Mouse (Mus musculus) intestine, embryonic 16.5 days (tissue): ENCODE results near the gene Sfxn5. TPM values are rescaled to one million over a fixed set of nuclear protein-coding genes. Genes with fewer than 3 reads are reported as not detected.

Experiments used
- ATAC-seq: fragments of 200-750 bp; cut with Nextera tagmentation; 2 replicates; pipeline ENCODE4 v1.8.0; 2017; ENCODE audit warnings: moderate TSS enrichment, moderate library complexity
- H3K27ac ChIP-seq: fragments of 300-500 bp; sonication (generic); 2 replicates; pipeline ENCODE4 v1.5.1; 2014; ENCODE audit warnings: mild to moderate bottlenecking, low read length
- H3K27me3 ChIP-seq: fragments of 300-500 bp; sonication (generic); replicated peaks from 2 replicates; pipeline ENCODE4 v1.6.1; 2014; ENCODE audit warnings: low read length, control low read depth, mixed read lengths; ENCODE audit not compliant: control insufficient read depth, insufficient read depth
- H3K36me3 ChIP-seq: fragments of 300-500 bp; sonication (generic); 2 replicates; pipeline ENCODE4 v1.6.1; 2014; ENCODE audit warnings: low read length, control low read depth; ENCODE audit not compliant: control insufficient read depth, insufficient read depth
- H3K4me1 ChIP-seq: fragments of 300-500 bp; sonication (generic); 2 replicates; pipeline ENCODE4 v1.6.1; 2014; ENCODE audit warnings: low read length, control low read depth, mixed read lengths; ENCODE audit not compliant: control insufficient read depth, insufficient read depth
- H3K4me2 ChIP-seq: fragments of 300-500 bp; sonication (generic); 2 replicates; pipeline ENCODE4 v1.6.1; 2014; ENCODE audit warnings: low read depth, low read length, control low read depth
- H3K4me3 ChIP-seq: fragments of 300-500 bp; sonication (generic); 2 replicates; pipeline ENCODE4 v1.5.1; 2014; ENCODE audit warnings: mild to moderate bottlenecking, low read length
- H3K9ac ChIP-seq: fragments of 300-500 bp; sonication (generic); 2 replicates; pipeline ENCODE4 v1.6.1; 2014; ENCODE audit warnings: low read depth, low read length
- H3K9me3 ChIP-seq: fragments of 300-500 bp; sonication (generic); 2 replicates; pipeline ENCODE4 v1.6.1; 2016; ENCODE audit warnings: low read length, control low read depth; ENCODE audit not compliant: control insufficient read depth
- WGBS: fragments of 180-500 bp; shearing (Covaris S2); extraction: QIAGEN DNeasy Blood & Tissue Kit; methylation state at CpG from one replicate; pipeline ENCODE4 v1.1.7; 2014; 5-methylcytosine and 5-hydroxymethylcytosine counted together
- polyA plus RNA-seq: library from polyadenylated mRNA; unstranded; fragments of >200 nt; fragmentation: Nextera tagmentation; extraction: Ambion mirVana; gene quantifications from 2 replicates; pipeline ENCODE4 v1.2.1, GENCODE M21; 2015

Gene Sfxn5
- polyA plus RNA-seq, 1 experiment from 2014 or later = 7.2 TPM

DNA sequence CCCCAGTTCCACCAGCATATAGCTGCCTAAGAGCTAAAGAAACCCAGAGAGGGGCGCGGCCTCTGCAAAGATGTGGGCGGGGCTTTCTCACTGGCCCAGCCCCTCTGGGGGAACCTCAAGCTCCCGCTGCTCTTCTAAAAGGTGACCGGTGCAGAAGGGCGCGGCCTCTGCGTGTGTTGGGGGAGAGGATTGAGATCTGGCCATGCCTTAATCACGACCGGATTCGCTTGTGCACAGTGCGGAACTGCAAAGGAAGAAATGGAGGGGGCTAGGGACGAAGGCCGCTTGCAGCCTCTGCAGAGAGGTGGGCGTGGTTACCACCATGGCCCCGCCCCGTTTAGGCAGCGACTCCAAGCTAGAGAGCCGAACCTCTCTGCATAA lies 41.5 kb upstream of the Sfxn5 start:
- Histone ChIP-seq H3K27ac (peak overlapping the region; percentile 64), H3K27me3 (no peaks in the 10 kb centered on the region), H3K4me1 (peaks cover 26% of the 10 kb centered on the region), H3K36me3 (no peaks in the 10 kb centered on the region), H3K4me3 (peak overlapping the region; percentile 80), H3K9ac (peak overlapping the region; percentile 86), H3K4me2 (peak overlapping the region; percentile 74), H3K9me3 (no peaks in the 10 kb centered on the region)
- ATAC-seq = peak; percentile 94
- 1% methylated on average over 19 of the region's 19 CpGs for WGBS

DNA sequence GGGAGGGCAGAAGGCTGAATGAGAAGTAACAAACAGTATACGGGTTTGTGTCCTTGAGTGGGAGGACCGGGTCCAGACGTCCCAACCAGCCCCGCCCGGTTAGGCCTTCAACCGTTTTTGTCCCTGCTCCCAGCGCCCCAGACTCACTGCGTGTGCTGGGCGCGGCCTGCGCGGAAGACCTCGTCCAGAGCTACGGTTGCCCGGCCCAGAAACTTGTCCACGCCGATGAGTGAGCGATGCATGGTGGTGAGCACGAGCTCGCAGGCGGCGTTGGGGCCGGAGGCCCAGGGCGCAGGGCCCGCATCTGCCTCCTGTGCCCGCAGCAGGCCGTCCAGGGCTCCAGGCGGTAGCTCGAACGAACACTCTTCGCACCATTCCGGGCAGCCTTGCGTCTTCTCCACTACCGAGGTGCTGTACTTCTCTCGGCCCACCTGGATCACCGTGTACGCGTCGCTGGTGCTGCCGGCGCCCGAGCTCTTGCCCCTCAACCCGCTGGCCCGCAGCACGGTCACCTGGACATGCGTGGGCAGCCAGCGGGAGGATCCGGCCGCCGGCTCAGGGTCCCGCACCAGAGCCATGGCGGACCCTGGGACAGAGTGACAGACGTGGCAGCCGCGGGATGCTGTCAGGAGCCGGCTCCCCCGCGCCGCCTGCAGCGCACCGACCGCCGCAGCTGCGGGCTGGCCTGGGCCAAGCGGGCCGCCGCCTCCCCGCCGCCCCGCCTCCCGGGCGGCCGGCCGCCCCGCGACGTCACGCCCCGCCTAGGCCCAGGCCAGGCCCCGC lies 40.9 kb upstream of the Sfxn5 start, which contains the start of gene Rab11fip5:
Gene Rab11fip5 (minus strand): TSS at position 684 of the 783 bp plus-strand sequence.
- peak within 1 kb of the TSS; percentile 91 for H3K4me2 ChIP-seq
- H3K27me3 ChIP-seq = no peaks in the 10 kb centered on the region
- H3K4me3 ChIP-seq = peak within 1 kb of the TSS; percentile 80
- H3K36me3 ChIP-seq = no peaks in the 10 kb centered on the region
- peaks cover 32% of the 10 kb centered on the region for H3K4me1 ChIP-seq
- ATAC-seq = peak; percentile 19
- peak within 1 kb of the TSS; percentile 86 for H3K9ac ChIP-seq
- 3% methylated on average over 75 of the region's 80 CpGs for WGBS
- no peaks in the 10 kb centered on the region for H3K9me3 ChIP-seq
- H3K27ac ChIP-seq = peak within 1 kb of the TSS; percentile 64

DNA sequence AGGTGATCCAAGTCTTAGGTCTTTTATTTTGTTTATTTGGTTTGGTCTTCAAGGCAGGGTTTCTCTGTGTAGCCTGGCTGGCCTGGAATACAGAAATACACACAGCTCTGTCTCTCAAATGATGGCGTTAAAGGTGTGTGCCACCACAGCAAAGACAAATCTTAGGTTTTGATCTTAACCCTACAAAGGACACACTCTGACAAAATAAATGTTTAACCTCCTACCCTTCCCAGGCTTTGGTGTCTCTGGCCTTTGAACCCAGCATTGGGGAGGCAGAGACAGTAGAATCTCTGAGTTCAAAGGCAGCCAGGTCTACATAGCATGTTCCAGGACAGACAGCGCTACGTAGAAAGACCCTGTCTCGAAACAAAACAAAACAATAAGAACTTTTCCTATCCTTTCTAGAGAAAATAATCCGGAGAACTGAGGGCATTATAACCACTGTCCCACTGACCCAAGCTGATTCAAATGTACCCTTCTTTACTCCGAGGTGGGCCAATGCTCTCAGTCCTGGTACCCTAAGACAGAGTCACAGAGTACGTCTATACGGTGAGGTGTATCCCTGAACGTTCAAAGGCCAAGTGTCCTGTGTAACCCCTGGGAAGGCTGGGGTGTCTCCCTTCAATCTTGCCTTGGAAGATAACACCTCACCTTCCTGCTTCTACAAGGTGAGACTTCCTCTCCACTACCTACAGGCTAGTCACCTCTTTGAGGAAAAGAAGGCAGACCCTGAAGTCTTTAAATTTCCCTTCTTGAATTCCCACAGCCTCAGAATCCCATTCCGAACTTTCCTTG lies 40.0 kb upstream of the Sfxn5 start:
- Histone ChIP-seq H3K27ac (peak overlapping the region; percentile 55; the same call in 1 of the 2 replicates), H3K4me2 (peak overlapping the region; percentile 91), H3K9me3 (no peaks in the 10 kb centered on the region), H3K4me1 (peaks cover 36% of the 10 kb centered on the region), H3K9ac (peak overlapping the region; percentile 86), H3K4me3 (peak overlapping the region; percentile 80), H3K27me3 (no peaks in the 10 kb centered on the region), H3K36me3 (no peaks in the 10 kb centered on the region)
- WGBS = 83% methylated on average over 10 of the region's 10 CpGs
- no peak for ATAC-seq

DNA sequence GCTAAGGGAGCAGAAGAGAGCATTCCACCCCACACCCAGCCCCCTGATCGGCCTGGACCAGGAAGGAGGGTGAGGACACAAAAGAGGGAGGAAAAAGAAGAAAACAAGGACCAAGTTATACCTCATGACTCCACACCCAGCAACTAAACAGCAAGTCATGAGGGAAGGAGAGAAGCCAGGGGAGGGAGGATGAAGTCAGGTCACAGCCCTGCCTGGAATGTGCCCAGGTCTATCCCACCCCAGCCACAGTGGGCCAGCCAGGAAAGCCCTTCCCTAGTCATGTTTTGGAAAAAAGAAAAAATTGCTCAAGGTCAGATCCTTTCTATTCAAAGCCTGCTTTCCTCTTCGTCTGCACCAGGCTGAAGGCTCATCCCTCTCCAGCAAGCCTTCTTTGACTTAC lies 39.3 kb upstream of the Sfxn5 start:
- H3K9ac ChIP-seq = no peak overlapping the region
- no peak overlapping the region for H3K27ac ChIP-seq
- H3K4me1 ChIP-seq = peaks cover 40% of the 10 kb centered on the region
- no peaks in the 10 kb centered on the region for H3K36me3 ChIP-seq
- no peak for ATAC-seq
- no peaks in the 10 kb centered on the region for H3K27me3 ChIP-seq
- H3K9me3 ChIP-seq = no peaks in the 10 kb centered on the region
- H3K4me2 ChIP-seq = peak overlapping the region; percentile 91
- WGBS = 78% methylated on average over 2 of the region's 2 CpGs
- H3K4me3 ChIP-seq = peak overlapping the region; percentile 80

DNA sequence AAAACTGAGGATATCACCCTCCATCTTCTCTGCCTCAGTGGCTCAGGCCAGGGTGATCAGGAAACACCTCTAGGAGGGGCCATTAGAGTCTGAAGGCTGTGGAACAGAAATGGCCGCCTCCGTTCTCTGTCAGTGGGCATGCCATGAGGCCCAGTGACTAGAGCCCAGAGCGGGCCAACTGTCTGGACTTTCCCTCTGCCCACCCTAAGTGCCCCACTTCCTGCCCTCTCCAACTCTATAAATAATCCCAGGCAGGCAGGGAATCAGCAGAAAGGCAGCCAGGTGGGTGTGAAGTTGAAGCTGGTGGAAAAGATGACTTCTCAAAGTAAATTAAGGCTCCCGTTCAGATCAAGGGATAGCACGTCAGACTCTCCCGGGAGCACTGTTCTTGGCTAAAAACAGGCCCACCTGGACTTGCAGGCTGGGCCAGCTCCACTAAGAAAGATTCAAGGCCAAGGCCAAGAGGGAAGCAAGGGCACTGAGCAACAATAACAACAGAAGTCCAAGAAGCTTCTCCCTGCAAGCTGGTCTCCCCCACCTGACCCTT lies 38.7 kb upstream of the Sfxn5 start:
- Histone ChIP-seq H3K27ac (no peak overlapping the region), H3K9me3 (no peaks in the 10 kb centered on the region), H3K36me3 (no peaks in the 10 kb centered on the region), H3K9ac (no peak overlapping the region; the same call in 1 of the 2 replicates), H3K4me2 (peak overlapping the region; percentile 91; the same call in 1 of the 2 replicates), H3K4me3 (no peak overlapping the region), H3K27me3 (no peaks in the 10 kb centered on the region), H3K4me1 (peaks cover 46% of the 10 kb centered on the region)
- no peak for ATAC-seq
- 79% methylated on average over 6 of the region's 6 CpGs for WGBS

DNA sequence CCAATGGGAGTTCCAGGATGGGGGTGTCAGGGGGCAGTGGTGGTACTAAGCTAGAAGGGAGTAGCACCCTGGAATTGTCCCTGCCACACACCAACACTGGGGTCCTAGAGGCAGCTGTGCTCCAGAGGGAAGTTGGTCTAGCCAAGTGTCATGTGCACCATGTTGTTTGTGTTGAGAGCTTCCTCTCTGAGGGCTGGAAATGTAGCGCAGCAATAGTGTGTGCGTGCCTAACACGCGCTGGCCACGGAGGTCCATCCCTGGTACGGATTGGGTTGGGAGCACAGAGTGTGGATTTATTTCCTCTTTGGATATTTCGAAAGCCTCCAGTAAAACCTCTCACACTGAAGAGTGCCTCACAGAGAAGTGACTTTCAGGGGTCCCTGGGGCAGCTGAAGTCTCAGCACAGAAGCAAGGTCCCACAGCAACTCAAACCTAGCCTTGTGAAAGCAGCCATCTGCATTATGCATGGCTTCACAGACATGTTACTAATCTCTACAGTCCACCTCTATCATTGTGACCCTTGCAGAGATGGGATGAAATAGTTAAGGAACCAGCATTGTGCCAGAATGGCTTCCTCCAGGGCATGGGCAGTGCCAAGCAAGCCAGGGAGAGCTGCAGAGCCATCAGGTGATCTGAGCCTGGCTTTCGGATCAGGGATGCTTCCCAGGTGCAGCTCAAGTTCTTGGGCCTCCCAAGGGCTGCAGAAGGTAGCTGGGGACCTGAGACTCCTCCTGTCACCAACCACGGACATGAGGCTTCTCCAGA lies 37.6 kb upstream of the Sfxn5 start:
- H3K4me1 ChIP-seq = peaks cover 50% of the 10 kb centered on the region
- 91% methylated on average over 9 of the region's 9 CpGs for WGBS
- H3K4me3 ChIP-seq = no peak overlapping the region
- no peak for ATAC-seq
- H3K9me3 ChIP-seq = no peaks in the 10 kb centered on the region
- H3K27me3 ChIP-seq = no peaks in the 10 kb centered on the region
- 0 out of 2 replicates have a peak overlapping the region, but pooled peaks have one; percentile 20 for H3K9ac ChIP-seq
- no peak overlapping the region for H3K27ac ChIP-seq
- no peak overlapping the region for H3K4me2 ChIP-seq
- H3K36me3 ChIP-seq = no peaks in the 10 kb centered on the region

DNA sequence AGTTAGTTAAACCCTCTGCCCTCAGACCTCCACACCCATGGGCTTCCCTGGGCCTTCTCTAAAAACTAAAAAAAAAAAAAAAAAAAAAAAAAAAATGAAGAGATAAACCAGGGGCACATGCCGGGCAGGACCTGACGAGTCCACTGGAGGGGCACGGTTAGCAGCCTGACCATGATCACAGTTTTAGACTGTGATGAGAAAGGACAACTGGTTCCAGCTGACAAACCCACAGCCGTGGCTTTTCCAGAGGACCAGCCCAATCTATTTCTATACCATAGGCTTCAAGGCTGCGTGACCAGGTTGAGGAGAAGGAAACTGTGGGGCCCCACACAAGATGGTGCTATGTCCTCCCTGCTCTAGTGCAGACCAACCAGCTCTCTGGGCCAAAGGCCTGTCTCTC lies 36.8 kb upstream of the Sfxn5 start:
- H3K4me3 ChIP-seq = no peak overlapping the region
- H3K27me3 ChIP-seq = no peaks in the 10 kb centered on the region
- no peak overlapping the region for H3K4me2 ChIP-seq
- no peaks in the 10 kb centered on the region for H3K36me3 ChIP-seq
- H3K27ac ChIP-seq = no peak overlapping the region
- no peaks in the 10 kb centered on the region for H3K9me3 ChIP-seq
- H3K9ac ChIP-seq = no peak overlapping the region
- no peak for ATAC-seq
- peaks cover 48% of the 10 kb centered on the region for H3K4me1 ChIP-seq
- 89% methylated on average over 5 of the region's 5 CpGs for WGBS

DNA sequence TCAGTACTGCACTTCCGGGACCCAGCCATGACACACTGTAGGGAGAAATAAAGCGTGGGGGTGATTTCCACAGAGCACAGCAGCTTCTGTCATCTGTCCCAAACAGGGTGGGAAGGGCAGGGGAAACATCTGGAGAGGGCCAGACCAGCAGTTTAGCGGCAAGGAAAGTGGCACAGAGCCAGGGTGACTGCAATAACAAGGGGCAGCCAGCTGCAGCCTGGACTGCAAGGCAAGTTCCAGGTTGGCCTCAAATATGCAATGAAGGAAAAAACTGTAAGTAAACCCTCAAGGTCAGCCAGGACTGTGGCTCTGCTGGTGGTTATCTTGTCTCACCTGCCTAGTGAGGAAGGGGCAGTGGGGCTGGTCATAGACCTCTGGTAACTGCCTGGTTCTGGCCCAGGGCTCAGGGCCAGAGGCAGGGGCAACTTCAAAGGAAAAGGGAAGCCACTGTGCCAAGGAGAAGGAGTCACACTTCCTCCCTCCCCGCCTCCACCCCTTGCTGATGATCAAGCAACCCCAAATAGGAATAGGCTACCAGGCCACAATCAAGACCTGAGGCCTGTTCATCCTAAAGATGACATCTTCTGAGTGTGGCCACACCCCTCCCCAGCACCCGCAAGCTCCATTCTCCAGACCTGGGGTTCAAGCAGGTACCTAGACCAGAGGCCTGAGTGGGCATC lies 36.1 kb upstream of the Sfxn5 start:
- no peak overlapping the region for H3K4me2 ChIP-seq
- 65% methylated on average over 5 of the region's 5 CpGs for WGBS
- H3K9ac ChIP-seq = no peak overlapping the region; the same call in 1 of the 2 replicates
- H3K27ac ChIP-seq = 0 out of 2 replicates have a peak overlapping the region, but pooled peaks have one; percentile 42
- no peak for ATAC-seq
- no peak overlapping the region for H3K4me3 ChIP-seq
- no peaks in the 10 kb centered on the region for H3K9me3 ChIP-seq
- H3K27me3 ChIP-seq = no peaks in the 10 kb centered on the region
- H3K36me3 ChIP-seq = no peaks in the 10 kb centered on the region
- H3K4me1 ChIP-seq = peaks cover 48% of the 10 kb centered on the region
